Mouse (Mus musculus): ENCODE measurements around the gene Zc3h12d. TPM values are rescaled to one million over a fixed set of nuclear protein-coding genes. Genes with fewer than 3 reads are reported as not detected.

The Zc3h12d gene
- total and polyA plus RNA-seq, 3 experiments, result 11.8 to 28.0 (median 16.3) TPM

- Histone ChIP-seq H3K36me3 (replicated peaks in 1 of 2; ENCODE audit: control insufficient read depth in 1 of 2, insufficient read depth in 1 of 2, low read length in 1 of 2) (peaks cover 32 to 66% of the 10 kb centered on the region in 2 experiments), H3K79me2 (replicated peaks; ENCODE audit: control insufficient read depth, extremely low read depth, insufficient read depth, poor library complexity, severe bottlenecking) (peaks cover 9% of the 10 kb centered on the region), H3K4me2 (ENCODE audit: insufficient read depth, low read depth, poor library complexity, severe bottlenecking) (no peak overlapping the region), H3K4me3 (replicated peaks in 1 of 3; ENCODE audit: low read depth in 2 of 3, low read length in 2 of 3, poor library complexity in 1 of 3) (no peak overlapping the region), H3K27ac (ENCODE audit: insufficient read depth, low read depth) (no peak overlapping the region), H3K4me1 (ENCODE audit: control insufficient read depth in 1 of 2, insufficient read depth in 2 of 2) (peaks cover 20 to 68% of the 10 kb centered on the region in 2 experiments), H3K27me3 (replicated peaks) (no peaks in the 10 kb centered on the region), H3K9ac (ENCODE audit: insufficient read depth, low read depth) (no peak overlapping the region), H3K9me3 (replicated peaks; ENCODE audit: low read length) (no peaks in the 10 kb centered on the region)
- TF ChIP-seq CTCF (conservative IDR thresholded peaks at IDR 0.05 in 1 of 2, IDR thresholded peaks at IDR 0.05 in 1 of 2; ENCODE audit: low read depth in 2 of 2, low read length in 2 of 2), result no peak
- no peak for DNase-seq (ENCODE audit: extremely low read depth)
- in situ Hi-C loops (cut with MboI; ENCODE audit: low pct_ligation_motif_present, low pct_unique_long_range_greater_than_20kb, low sequenced_read_pairs), result no loop called here
- dilution Hi-C loops (cut with MboI; ENCODE audit: extremely low pct_ligation_motif_present, extremely low pct_unique_long_range_greater_than_20kb, low sequenced_read_pairs), result no loop called here
Observed at GRCm38 (mm10) chr10:7820171-7820570, 12.1 kb upstream of the Zc3h12d start.

GRCm38 (mm10) chr10:7821981-7822380 is 10.3 kb upstream of the Zc3h12d start:
- no peak overlapping the region for H3K4me2 ChIP-seq (ENCODE audit: insufficient read depth, low read depth, poor library complexity, severe bottlenecking)
- dilution Hi-C loops (cut with MboI; ENCODE audit: extremely low pct_ligation_motif_present, extremely low pct_unique_long_range_greater_than_20kb, low sequenced_read_pairs) (no loop called here), in situ Hi-C loops (cut with MboI; ENCODE audit: low pct_ligation_motif_present, low pct_unique_long_range_greater_than_20kb, low sequenced_read_pairs) (no loop called here)
- DNase-seq (ENCODE audit: extremely low read depth), result no peak
- peaks cover 19 to 68% of the 10 kb centered on the region in 2 experiments for H3K4me1 ChIP-seq (ENCODE audit: control insufficient read depth in 1 of 2, insufficient read depth in 2 of 2)
- H3K9me3 ChIP-seq (replicated peaks; ENCODE audit: low read length), result no peaks in the 10 kb centered on the region
- no peak overlapping the region for H3K4me3 ChIP-seq (replicated peaks in 1 of 3; ENCODE audit: low read depth in 2 of 3, low read length in 2 of 3, poor library complexity in 1 of 3)
- TF ChIP-seq MEF2A (IDR thresholded peaks at IDR 0.05; ENCODE audit: borderline replicate concordance, low read depth, low read length) (no peak), ZKSCAN1 (IDR thresholded peaks at IDR 0.05; ENCODE audit: borderline replicate concordance, low read depth, low read length) (no peak), E2F4 (IDR thresholded peaks at IDR 0.05; ENCODE audit: insufficient replicate concordance, low read depth, low read length) (no peak), ZNF384 (IDR thresholded peaks at IDR 0.05; ENCODE audit: low read depth, low read length) (no peak), KAT2A (IDR thresholded peaks at IDR 0.05; ENCODE audit: insufficient replicate concordance, low read length) (no peak), JUN (IDR thresholded peaks at IDR 0.05; ENCODE audit: insufficient read depth, low read depth, low read length) (no peak), ZC3H11A (IDR thresholded peaks at IDR 0.05; ENCODE audit: low read depth, low read length) (no peak), NELFE (IDR thresholded peaks at IDR 0.05; ENCODE audit: low read depth, low read length) (no peak), RAD21 (IDR thresholded peaks at IDR 0.05; ENCODE audit: low read depth, low read length) (no peak), SIN3A (IDR thresholded peaks at IDR 0.05; ENCODE audit: low read length) (no peak), BHLHE40 (IDR thresholded peaks at IDR 0.05; ENCODE audit: low read depth, low read length) (no peak), RCOR1 (conservative IDR thresholded peaks at IDR 0.05; ENCODE audit: low read depth, low read length) (no peak), ETS1 (conservative IDR thresholded peaks at IDR 0.05; ENCODE audit: low read depth, low read length) (no peak), HCFC1 (IDR thresholded peaks at IDR 0.05; ENCODE audit: low read depth, low read length) (no peak), MAZ (IDR thresholded peaks at IDR 0.05; ENCODE audit: low read depth, low read length) (no peak), POLR2AphosphoS2 (IDR thresholded peaks at IDR 0.05; ENCODE audit: low read depth, low read length) (no peak), IRF4 (IDR thresholded peaks at IDR 0.05; ENCODE audit: low read depth, low read length) (no peak), JUND (conservative IDR thresholded peaks at IDR 0.05; ENCODE audit: low read depth, low read length) (no peak), MAX (IDR thresholded peaks at IDR 0.05; ENCODE audit: low read length) (no peak), PAX5 (IDR thresholded peaks at IDR 0.05; ENCODE audit: low read length) (no peak)
- H3K27me3 ChIP-seq (replicated peaks), result no peaks in the 10 kb centered on the region
- no peak overlapping the region for H3K9ac ChIP-seq (ENCODE audit: insufficient read depth, low read depth)
- H3K27ac ChIP-seq (ENCODE audit: insufficient read depth, low read depth), result no peak overlapping the region
- H3K79me2 ChIP-seq (replicated peaks; ENCODE audit: control insufficient read depth, extremely low read depth, insufficient read depth, poor library complexity, severe bottlenecking), result peaks cover 4% of the 10 kb centered on the region
- peaks cover 34 to 60% of the 10 kb centered on the region in 2 experiments for H3K36me3 ChIP-seq (replicated peaks in 1 of 2; ENCODE audit: control insufficient read depth in 1 of 2, insufficient read depth in 1 of 2, low read length in 1 of 2)
